Mouse (Mus musculus) ES-E14 (cell line): ENCODE data around the gene Foxl1.

ENCODE experiments used
- ZC3H11A ChIP-seq: IDR thresholded peaks from 2 replicates; pipeline ENCODE4 v1.6.1; 2012; ENCODE audit warnings: low read depth, mild to moderate bottlenecking, inconsistent platforms, low read length, borderline replicate concordance
- ZNF384 ChIP-seq: IDR thresholded peaks from 2 replicates; pipeline ENCODE4 v1.6.1; 2012; ENCODE audit warnings: low read depth, low read length, inconsistent platforms

GRCm38 (mm10) chr8:121088871-121089630, 38.7 kb upstream of the Foxl1 start:
- TF ChIP-seq ZC3H11A (no peak), ZNF384 (no peak)
